Mouse (Mus musculus): ENCODE measurements around the gene Tcp11l1. TPM values are rescaled to one million over a fixed set of nuclear protein-coding genes. Genes with fewer than 3 reads are reported as not detected.

Gene Tcp11l1
- polyA plus RNA-seq, 1 experiment from 2014 or later = 23.9 TPM

GRCm38 (mm10) chr2:104742741-104743064 is 30.7 kb upstream of the Tcp11l1 start, which contains the start of gene Depdc7:
Depdc7 (minus strand) TSS chr2:104742878.
- H3K36me3 ChIP-seq (ENCODE audit: control insufficient read depth, insufficient read depth, low read length) = no peaks in the 10 kb centered on the region
- H3K9ac ChIP-seq (ENCODE audit: low read length) = peak within 1 kb of the TSS; percentile 76
- WGBS = under 1% methylated on average over 18 of the region's 31 CpGs
- ATAC-seq (ENCODE audit: low FRiP score, low TSS enrichment) = peak; percentile 95
- TF ChIP-seq EP300 (optimal IDR thresholded peaks at IDR 0.05) (no peak), CTCF (IDR thresholded peaks at IDR 0.05; ENCODE audit: low read depth) (no peak)
- DNase-seq (ENCODE audit: low spot score) = peak; percentile 93
- no peaks in the 10 kb centered on the region for H3K9me3 ChIP-seq (ENCODE audit: control insufficient read depth, low read length)
- H3K4me3 ChIP-seq (ENCODE audit: low read depth, low read length) = peak within 1 kb of the TSS; percentile 79
- H3K4me2 ChIP-seq (replicated peaks; ENCODE audit: low read depth) = peak within 1 kb of the TSS; percentile 95
- H3K27ac ChIP-seq (replicated peaks) = peak within 1 kb of the TSS; percentile 56; the same call in 1 of the 2 replicates
- no peaks in the 10 kb centered on the region for H3K4me1 ChIP-seq (replicated peaks; ENCODE audit: control insufficient read depth, insufficient read depth)
- no peaks in the 10 kb centered on the region for H3K27me3 ChIP-seq (ENCODE audit: control insufficient read depth, insufficient read depth, low read length)

- peak overlapping the region; percentile 95 for H3K4me2 ChIP-seq (replicated peaks; ENCODE audit: low read depth)
- H3K9ac ChIP-seq (ENCODE audit: low read length) = peak overlapping the region; percentile 76
- TF ChIP-seq EP300 (optimal IDR thresholded peaks at IDR 0.05) = no peak
- TF ChIP-seq CTCF (IDR thresholded peaks at IDR 0.05; ENCODE audit: low read depth) = no peak
- peak overlapping the region; percentile 79 for H3K4me3 ChIP-seq (ENCODE audit: low read depth, low read length)
- peak; percentile 24; the same call in 1 of the 2 replicates for ATAC-seq (ENCODE audit: low FRiP score, low TSS enrichment)
- no peaks in the 10 kb centered on the region for H3K36me3 ChIP-seq (ENCODE audit: control insufficient read depth, insufficient read depth, low read length)
- no peak for DNase-seq (ENCODE audit: low spot score)
- H3K4me1 ChIP-seq (replicated peaks; ENCODE audit: control insufficient read depth, insufficient read depth) = no peaks in the 10 kb centered on the region
- peak overlapping the region; percentile 56; the same call in 1 of the 2 replicates for H3K27ac ChIP-seq (replicated peaks)
- H3K27me3 ChIP-seq (ENCODE audit: control insufficient read depth, insufficient read depth, low read length) = no peaks in the 10 kb centered on the region
- no peaks in the 10 kb centered on the region for H3K9me3 ChIP-seq (ENCODE audit: control insufficient read depth, low read length)
- WGBS = 3% methylated on average over 46 of the region's 46 CpGs
Measured at GRCm38 (mm10) chr2:104741896-104742740, 30.1 kb upstream of the Tcp11l1 start.

GRCm38 (mm10) chr2:104741015-104741758 is 29.2 kb upstream of the Tcp11l1 start:
- Histone ChIP-seq H3K4me1 (replicated peaks; ENCODE audit: control insufficient read depth, insufficient read depth) (no peaks in the 10 kb centered on the region), H3K27ac (replicated peaks) (no peak overlapping the region), H3K4me3 (ENCODE audit: low read depth, low read length) (no peak overlapping the region; the same call in 1 of the 2 replicates), H3K9me3 (ENCODE audit: control insufficient read depth, low read length) (no peaks in the 10 kb centered on the region), H3K4me2 (replicated peaks; ENCODE audit: low read depth) (peak overlapping the region; percentile 95), H3K36me3 (ENCODE audit: control insufficient read depth, insufficient read depth, low read length) (no peaks in the 10 kb centered on the region), H3K27me3 (ENCODE audit: control insufficient read depth, insufficient read depth, low read length) (no peaks in the 10 kb centered on the region), H3K9ac (ENCODE audit: low read length) (no peak overlapping the region)
- DNase-seq (ENCODE audit: low spot score) (no peak), ATAC-seq (ENCODE audit: low FRiP score, low TSS enrichment) (no peak)
- WGBS = 36% methylated on average over 7 of the region's 7 CpGs
- TF ChIP-seq EP300 (optimal IDR thresholded peaks at IDR 0.05) = no peak
- TF ChIP-seq CTCF (IDR thresholded peaks at IDR 0.05; ENCODE audit: low read depth) = no peak

GRCm38 (mm10) chr2:104740248-104740949 is 28.4 kb upstream of the Tcp11l1 start:
- Histone ChIP-seq H3K4me3 (ENCODE audit: low read depth, low read length) (no peak overlapping the region), H3K27ac (replicated peaks) (no peak overlapping the region), H3K4me2 (replicated peaks; ENCODE audit: low read depth) (no peak overlapping the region)

GRCm38 (mm10) chr2:104739691-104740090 is 27.7 kb upstream of the Tcp11l1 start:
- TF ChIP-seq CTCF (IDR thresholded peaks at IDR 0.05; ENCODE audit: low read depth) = no peak
- no peak for TF ChIP-seq EP300 (optimal IDR thresholded peaks at IDR 0.05)
- ATAC-seq (ENCODE audit: low FRiP score, low TSS enrichment) (no peak), DNase-seq (ENCODE audit: low spot score) (no peak)
- H3K4me3 ChIP-seq (ENCODE audit: low read depth, low read length) = no peak overlapping the region
- H3K9ac ChIP-seq (ENCODE audit: low read length) = no peak overlapping the region
- no peaks in the 10 kb centered on the region for H3K4me1 ChIP-seq (replicated peaks; ENCODE audit: control insufficient read depth, insufficient read depth)
- H3K27ac ChIP-seq (replicated peaks) = no peak overlapping the region
- no peak overlapping the region for H3K4me2 ChIP-seq (replicated peaks; ENCODE audit: low read depth)
- WGBS = 87% methylated on average over 2 of the region's 2 CpGs
- no peaks in the 10 kb centered on the region for H3K9me3 ChIP-seq (ENCODE audit: control insufficient read depth, low read length)
- H3K27me3 ChIP-seq (ENCODE audit: control insufficient read depth, insufficient read depth, low read length) = no peaks in the 10 kb centered on the region
- no peaks in the 10 kb centered on the region for H3K36me3 ChIP-seq (ENCODE audit: control insufficient read depth, insufficient read depth, low read length)

More at GRCm38 (mm10) chr2:104740248-104740949, 28.4 kb upstream of the Tcp11l1 start:
- Histone ChIP-seq H3K9me3 (ENCODE audit: control insufficient read depth, low read length) (no peaks in the 10 kb centered on the region), H3K9ac (ENCODE audit: low read length) (no peak overlapping the region), H3K36me3 (ENCODE audit: control insufficient read depth, insufficient read depth, low read length) (no peaks in the 10 kb centered on the region), H3K4me1 (replicated peaks; ENCODE audit: control insufficient read depth, insufficient read depth) (no peaks in the 10 kb centered on the region), H3K27me3 (ENCODE audit: control insufficient read depth, insufficient read depth, low read length) (no peaks in the 10 kb centered on the region)
- ATAC-seq (ENCODE audit: low FRiP score, low TSS enrichment) (no peak), DNase-seq (ENCODE audit: low spot score) (no peak)
- 47% methylated on average over 7 of the region's 7 CpGs for WGBS
- TF ChIP-seq EP300 (optimal IDR thresholded peaks at IDR 0.05) = no peak
- TF ChIP-seq CTCF (IDR thresholded peaks at IDR 0.05; ENCODE audit: low read depth) = no peak

Data from stomach, postnatal 0 days (tissue).